ENCODE assay signal across 8 mouse cellular contexts in genomic region chr11:120357791-120358401, GRCm38 (mm10). TPM values are rescaled to one million over a fixed set of nuclear protein-coding genes. Genes with fewer than 3 reads are reported as not detected.
A peak's percentile ranks its signal among the peaks of the same experiment; 100 is the strongest.
DNase-seq lines count a peak whose midpoint lies in the region; ATAC-seq and TF ChIP-seq lines count a peak whose summit lies in the region.

No protein-coding gene starts in this region.

- no peak for TF ChIP-seq EP300 in heart, postnatal 0 days (IDR thresholded peaks at IDR 0.05; ENCODE audit: low read depth)

- peak; percentile 95 for DNase-seq in brain, embryonic 14.5 days (ENCODE audit: low read depth)
- peak; percentile 93 for DNase-seq in forebrain, embryonic 14.5 days (ENCODE audit: low spot score)
- DNase-seq in heart, postnatal 0 days (ENCODE audit: low spot score), result peak; percentile 50
- peak; percentile 80 for DNase-seq in kidney, postnatal 14 days
- no peak for DNase-seq in yolk sac, embryonic 10.5 days (ENCODE audit: low spot score)

- H3K4me2 ChIP-seq in forebrain, embryonic 14.5 days (ENCODE audit: low read length), result peak overlapping the region; percentile 42
- H3K4me2 ChIP-seq in heart, postnatal 0 days (ENCODE audit: low read depth, low read length), result no peak overlapping the region
- no peak overlapping the region; the same call in 1 of the 2 replicates for H3K4me2 ChIP-seq in liver, embryonic 15.5 days
- H3K4me2 ChIP-seq in myocyte (ENCODE audit: low read depth), result peak overlapping the region; percentile 31

- WGBS in forebrain, embryonic 14.5 days, result 4% methylated on average over 10 of the region's 10 CpGs
- 15% methylated on average over 10 of the region's 10 CpGs for WGBS in heart, postnatal 0 days
- WGBS in liver, embryonic 15.5 days (ENCODE audit: insufficient replicate concordance), result 36% methylated on average over 10 of the region's 10 CpGs

- no peaks in the 10 kb centered on the region for H3K36me3 ChIP-seq in forebrain, embryonic 14.5 days (ENCODE audit: control insufficient read depth, insufficient read depth, low read length)
- H3K36me3 ChIP-seq in heart, postnatal 0 days (replicated peaks; ENCODE audit: control insufficient read depth, insufficient read depth, low read length), result no peaks in the 10 kb centered on the region
- no peaks in the 10 kb centered on the region for H3K36me3 ChIP-seq in liver, embryonic 15.5 days (replicated peaks)
- no peaks in the 10 kb centered on the region for H3K36me3 ChIP-seq in myocyte (ENCODE audit: control insufficient read depth, insufficient read depth)

- H3K9me3 ChIP-seq in forebrain, embryonic 14.5 days (replicated peaks; ENCODE audit: control insufficient read depth, low read length), result no peaks in the 10 kb centered on the region
- no peaks in the 10 kb centered on the region for H3K9me3 ChIP-seq in heart, postnatal 0 days (replicated peaks; ENCODE audit: control insufficient read depth, low read length)
- H3K9me3 ChIP-seq in liver, embryonic 15.5 days (replicated peaks), result no peaks in the 10 kb centered on the region

- no peaks in the 10 kb centered on the region for H3K79me2 ChIP-seq in myocyte (ENCODE audit: control insufficient read depth, insufficient read depth)

- no peak for TF ChIP-seq POLR2A in brain, embryonic 14.5 days (IDR thresholded peaks at IDR 0.05; ENCODE audit: borderline replicate concordance, extremely low read depth, insufficient read depth, insufficient read length, poor library complexity, severe bottlenecking)
- TF ChIP-seq POLR2A in myocyte (IDR thresholded peaks at IDR 0.05; ENCODE audit: insufficient read length, low read depth), result no peak

- peak overlapping the region; percentile 90 for H3K27ac ChIP-seq in forebrain, embryonic 14.5 days (ENCODE audit: low read depth, low read length)
- H3K27ac ChIP-seq in heart, postnatal 0 days (ENCODE audit: low read depth), result peak overlapping the region; percentile 5
- peak overlapping the region; percentile 14; the same call in 1 of the 2 replicates for H3K27ac ChIP-seq in liver, embryonic 15.5 days (replicated peaks)

- peaks cover 21% of the 10 kb centered on the region for H3K4me1 ChIP-seq in forebrain, embryonic 14.5 days (ENCODE audit: control insufficient read depth, insufficient read depth, low read length)
- peaks cover 38% of the 10 kb centered on the region for H3K4me1 ChIP-seq in heart, postnatal 0 days (ENCODE audit: control insufficient read depth, insufficient read depth)
- H3K4me1 ChIP-seq in liver, embryonic 15.5 days (replicated peaks), result peaks cover 54% of the 10 kb centered on the region

- no peaks in the 10 kb centered on the region for H3K27me3 ChIP-seq in forebrain, embryonic 14.5 days (replicated peaks; ENCODE audit: control insufficient read depth, insufficient read depth, low read length)
- H3K27me3 ChIP-seq in heart, postnatal 0 days (ENCODE audit: control insufficient read depth, insufficient read depth, low read length), result no peaks in the 10 kb centered on the region; the same call in 1 of the 2 replicates
- H3K27me3 ChIP-seq in liver, embryonic 15.5 days, result peaks cover 8% of the 10 kb centered on the region; the same call in 1 of the 2 replicates
- no peaks in the 10 kb centered on the region for H3K27me3 ChIP-seq in myocyte (ENCODE audit: control insufficient read depth, insufficient read depth, insufficient read length)

- no peak overlapping the region for H3ac ChIP-seq in myocyte (ENCODE audit: control insufficient read depth, insufficient read length)

- H3K4me3 ChIP-seq in forebrain, embryonic 14.5 days (ENCODE audit: low read depth, low read length), result no peak overlapping the region; the same call in 1 of the 2 replicates
- no peak overlapping the region for H3K4me3 ChIP-seq in heart, postnatal 0 days (ENCODE audit: low read depth, low read length)
- H3K4me3 ChIP-seq in liver, embryonic 15.5 days (replicated peaks), result no peak overlapping the region
- no peak overlapping the region for H3K4me3 ChIP-seq in myocyte

- ATAC-seq in forebrain, embryonic 14.5 days, result peak; percentile 92
- peak; percentile 5; the same call in 1 of the 2 replicates for ATAC-seq in heart, postnatal 0 days (ENCODE audit: insufficient read depth, low read depth)
- no peak for ATAC-seq in liver, embryonic 15.5 days (ENCODE audit: insufficient read depth)
- ATAC-seq in inflammation-experienced regulatory T-cells, adult 6 months, result no peak

- TF ChIP-seq CTCF in brain, embryonic 14.5 days (IDR thresholded peaks at IDR 0.05; ENCODE audit: borderline replicate concordance, extremely low read depth, insufficient read depth, insufficient read length), result no peak
- no peak for TF ChIP-seq CTCF in heart, postnatal 0 days (IDR thresholded peaks at IDR 0.05; ENCODE audit: low read depth)

- H3K9ac ChIP-seq in forebrain, embryonic 14.5 days (ENCODE audit: low read length), result peak overlapping the region; percentile 37; the same call in 1 of the 2 replicates
- peak overlapping the region; percentile 15; the same call in 1 of the 2 replicates for H3K9ac ChIP-seq in heart, postnatal 0 days (replicated peaks; ENCODE audit: low read depth, low read length)
- H3K9ac ChIP-seq in liver, embryonic 15.5 days, result no peak overlapping the region

TF ChIP-seq in myocyte, 11 proteins besides CTCF, POLR2A, EP300 and RAD21:
- TF ChIP-seq TCF12 (IDR thresholded peaks at IDR 0.05; ENCODE audit: insufficient read depth, poor library complexity, severe bottlenecking) (no peak), MYOD1 (IDR thresholded peaks at IDR 0.05; ENCODE audit: control insufficient read depth in 1 of 3, insufficient read length in 2 of 3, low read depth in 2 of 3) (peak in 1 of 3 experiments; percentile 20)

RNA-seq across cellular contexts. Expression of gene Fscn2, which starts 3.4 kb away (rescaled TPM):
- 0.95 and 0.96 TPM in 2 replicates for polyA plus RNA-seq in brain, embryonic 14.5 days (2012; rRNA removed)
- 0.75 and 1.4 TPM in 2 replicates for polyA plus RNA-seq in forebrain, embryonic 14.5 days (2014; fragmentation: Nextera tagmentation; extraction: Ambion mirVana)
- not detected in 2 replicates for total RNA-seq in heart, postnatal 0 days (2014; rRNA removed; ENCODE audit: low replicate concordance)
- polyA plus RNA-seq in heart, postnatal 0 days (2015; fragmentation: Nextera tagmentation; extraction: Ambion mirVana), result 0.65 and 0.68 TPM in 2 replicates
- polyA plus RNA-seq in liver, embryonic 15.5 days (2015; fragmentation: Nextera tagmentation; extraction: Ambion mirVana), result not detected in 2 replicates
- polyA plus RNA-seq in myocyte (2012; fragmentation: generic; extraction: Trizol), result 1.1 TPM
- under 1 TPM in 1 of 3 experiments, not detected in 2; 0.98 TPM for polyA plus RNA-seq in inflammation-experienced regulatory T-cells, adult 6 months (2017; shearing (Covaris generic))

RNA-seq across cellular contexts. Expression of gene Actg1, which starts 9.6 kb away (rescaled TPM):
- 1,716 and 3,108 TPM in 2 replicates for polyA plus RNA-seq in brain, embryonic 14.5 days (2012; rRNA removed)
- polyA plus RNA-seq in forebrain, embryonic 14.5 days (2014; fragmentation: Nextera tagmentation; extraction: Ambion mirVana), result 3,852 and 3,863 TPM in 2 replicates
- 700 and 751 TPM in 2 replicates for total RNA-seq in heart, postnatal 0 days (2014; rRNA removed; ENCODE audit: low replicate concordance)
- 639 and 714 TPM in 2 replicates for polyA plus RNA-seq in heart, postnatal 0 days (2015; fragmentation: Nextera tagmentation; extraction: Ambion mirVana)
- polyA plus RNA-seq in liver, embryonic 15.5 days (2015; fragmentation: Nextera tagmentation; extraction: Ambion mirVana), result 559 and 587 TPM in 2 replicates
- 2,358 TPM for polyA plus RNA-seq in myocyte (2012; fragmentation: generic; extraction: Trizol)
- polyA plus RNA-seq in inflammation-experienced regulatory T-cells, adult 6 months (2017; shearing (Covaris generic)), result 1,000 to 10,000 TPM; 2,239 to 4,634 (median 2,897) TPM

RNA-seq across cellular contexts. Expression of gene Faap100, which starts 20.7 kb away (rescaled TPM):
- polyA plus RNA-seq in brain, embryonic 14.5 days (2012; rRNA removed), result 114 and 122 TPM in 2 replicates
- polyA plus RNA-seq in forebrain, embryonic 14.5 days (2014; fragmentation: Nextera tagmentation; extraction: Ambion mirVana), result 51.7 and 71.1 TPM in 2 replicates
- total RNA-seq in heart, postnatal 0 days (2014; rRNA removed; ENCODE audit: low replicate concordance), result 46.7 and 70.5 TPM in 2 replicates
- 22.3 and 28.6 TPM in 2 replicates for polyA plus RNA-seq in heart, postnatal 0 days (2015; fragmentation: Nextera tagmentation; extraction: Ambion mirVana)
- 6.2 and 7.2 TPM in 2 replicates for polyA plus RNA-seq in liver, embryonic 15.5 days (2015; fragmentation: Nextera tagmentation; extraction: Ambion mirVana)
- 12.3 TPM for polyA plus RNA-seq in myocyte (2012; fragmentation: generic; extraction: Trizol)
- polyA plus RNA-seq in inflammation-experienced regulatory T-cells, adult 6 months (2017; shearing (Covaris generic)), result 10 to 100 TPM; 15.9 to 23.1 (median 17.9) TPM

Comparison
In these comparisons a context has a peak if more than half of its experiments do, and no peak if none do; other contexts are left out.
1. ATAC-seq: peak in forebrain, embryonic 14.5 days (single experiment) and heart, postnatal 0 days (single experiment); none in liver, embryonic 15.5 days (single experiment) and inflammation-experienced regulatory T-cells, adult 6 months (single experiment).
2. H3K27ac ChIP-seq: peak in every context shown above with its lines; median percentile 90 in forebrain, embryonic 14.5 days; 14 in liver, embryonic 15.5 days; 5 in heart, postnatal 0 days.
3. H3K4me2 ChIP-seq: peak in forebrain, embryonic 14.5 days (single experiment) and myocyte (single experiment); none in heart, postnatal 0 days (single experiment) and liver, embryonic 15.5 days (single experiment).